Mouse (Mus musculus) adrenal gland, adult 18-20 months (tissue): ENCODE results near the gene Anp32a. TPM values are rescaled to one million over a fixed set of nuclear protein-coding genes. Genes with fewer than 3 reads are reported as not detected.
A peak's percentile ranks its signal among the peaks of the same experiment; 100 is the strongest.

Experiments used
- DNase-seq, 2 experiments: peaks; one replicate each; pipeline ENCODE4 v3.0.0; 2021 to 2022; ENCODE audit warnings: low spot score in 2 of 2
- total RNA-seq, 2 experiments: library from RNA; stranded (reverse); gene quantifications; 1 replicate in 1 of 2; 2 replicates in 1 of 2; pipeline ENCODE4 v1.2.3; 2021

The Anp32a gene
- total RNA-seq, 2 experiments from 2014 or later = 275 to 337 TPM

DNA sequence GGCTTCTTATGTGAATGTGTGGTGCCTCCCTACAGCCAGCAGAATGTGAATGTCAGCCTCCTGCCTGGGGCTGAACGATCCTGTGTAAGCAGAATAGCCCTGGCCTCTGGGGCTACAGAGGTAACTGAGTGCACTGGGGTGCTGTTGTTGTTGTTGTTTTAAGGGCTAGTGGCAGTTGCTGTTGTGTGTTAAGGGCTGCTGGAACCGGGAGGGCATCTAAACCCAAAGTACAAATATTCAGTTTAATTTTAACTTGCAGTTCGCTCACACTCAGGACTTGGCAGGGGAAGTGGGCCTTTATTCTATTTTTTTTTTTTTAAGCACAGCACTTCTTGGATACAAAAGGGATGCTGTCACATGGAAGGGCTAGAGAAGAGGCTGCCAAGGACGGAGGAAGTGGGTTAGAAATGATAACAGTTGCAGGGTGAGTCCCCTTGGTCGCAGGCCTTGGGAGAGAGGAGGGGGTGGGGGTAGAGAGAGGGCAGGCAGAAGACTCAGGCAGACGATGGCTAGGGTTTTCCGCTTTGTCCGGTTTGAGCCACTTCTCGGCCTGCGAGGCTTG lies 26.5 kb downstream of the Anp32a start:
- DNase-seq = no peak

DNA sequence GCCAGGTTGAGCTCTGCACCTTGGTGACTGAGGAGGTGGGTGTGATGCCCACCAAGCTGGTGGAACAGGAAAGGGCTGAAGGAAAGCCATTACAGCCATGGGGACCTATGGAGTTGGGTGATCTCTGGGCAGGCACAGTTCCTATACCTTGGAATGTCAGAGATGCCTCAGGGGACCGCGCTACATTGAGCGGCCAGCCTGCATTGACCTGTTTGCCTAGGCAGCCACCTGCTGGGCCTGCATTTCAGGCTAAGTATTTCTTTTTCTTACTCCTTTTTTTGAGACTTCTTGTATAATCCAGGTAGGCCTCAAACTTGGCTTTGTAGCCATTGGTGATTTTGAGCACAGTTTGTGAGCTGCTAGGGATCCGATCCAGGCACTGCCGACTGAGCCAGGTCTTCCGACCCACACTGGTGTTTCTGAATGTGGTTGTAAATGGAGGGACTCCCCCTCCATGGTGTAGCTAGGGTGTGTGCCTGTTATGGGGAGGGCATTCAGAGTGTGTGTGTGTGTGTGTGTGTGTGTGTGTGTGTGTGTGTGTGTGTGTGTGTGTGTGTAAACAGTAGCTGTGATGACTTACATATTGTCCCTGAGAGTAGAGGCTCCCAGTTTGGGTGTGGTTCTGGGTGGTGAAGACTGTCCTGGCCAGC lies 27.3 kb downstream of the Anp32a start:
- no peak for DNase-seq

DNA sequence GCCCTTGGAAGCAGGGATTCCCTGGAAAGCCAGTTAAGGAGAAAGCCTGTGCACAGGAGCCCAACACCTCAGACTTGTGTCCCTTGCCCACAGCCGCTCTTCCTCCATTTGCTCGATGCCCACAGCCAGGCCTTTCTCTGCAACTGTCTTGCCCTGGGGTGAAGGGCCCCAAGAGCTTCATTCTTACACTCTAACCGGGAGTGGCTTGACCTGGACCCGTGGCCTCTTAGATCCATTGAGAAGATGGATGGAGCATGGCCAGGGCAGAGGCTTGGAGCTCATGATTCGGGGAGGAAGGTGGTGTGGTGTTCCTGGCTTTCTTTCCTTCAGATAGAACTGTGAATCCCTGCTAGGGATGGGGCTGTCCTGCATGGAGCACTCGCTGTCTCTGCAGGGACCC lies 28.1 kb downstream of the Anp32a start:
- no peak for DNase-seq

DNA sequence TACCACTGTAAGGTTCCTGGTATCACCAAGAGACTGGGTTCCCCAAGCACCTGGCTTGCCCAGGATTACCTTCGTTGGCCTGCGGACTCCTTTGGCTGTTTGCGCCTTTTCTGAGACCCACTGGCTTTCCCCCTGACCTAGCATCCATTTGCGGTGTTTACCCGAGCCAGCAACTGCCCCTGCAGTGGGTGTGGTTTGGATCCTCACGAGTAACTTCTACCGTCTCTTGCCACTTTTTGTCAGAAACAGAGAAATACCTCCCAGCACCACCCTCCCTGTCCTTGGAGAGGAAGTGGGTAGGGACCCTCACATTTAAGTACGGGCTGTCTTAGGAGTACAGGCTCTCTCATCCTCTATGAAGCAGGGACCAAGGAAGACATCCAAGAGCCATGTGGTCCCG lies 29.1 kb downstream of the Anp32a start:
- no peak for DNase-seq

DNA sequence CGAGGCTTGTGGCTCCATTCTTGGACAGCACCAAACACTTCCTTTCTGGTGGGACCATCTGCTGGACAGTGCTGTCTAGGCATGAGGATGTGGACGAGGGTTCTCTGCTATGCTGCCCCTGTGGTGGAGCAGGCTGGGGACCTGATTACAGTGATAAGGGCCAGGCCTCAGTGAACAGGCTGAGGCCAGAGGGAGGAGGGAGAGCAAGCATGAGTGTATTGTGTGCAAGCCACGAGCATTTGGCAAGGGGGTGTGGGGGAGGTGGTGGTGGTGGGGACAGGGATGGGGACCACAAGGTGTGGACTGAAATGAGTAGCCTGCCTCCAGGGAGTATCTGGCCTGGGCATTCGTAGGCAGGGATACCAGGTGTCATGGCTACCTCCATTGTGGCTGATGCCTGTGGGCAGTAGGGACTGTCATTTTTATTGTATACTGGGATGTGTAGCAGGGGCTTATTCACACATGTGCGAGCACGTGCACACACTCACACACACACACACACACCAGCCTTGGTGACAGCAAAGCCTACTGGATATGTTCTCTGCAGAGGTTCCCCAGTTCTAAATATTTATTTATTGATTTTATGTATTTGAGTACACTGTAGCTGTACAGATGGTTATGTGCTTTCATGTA lies 29.7 kb downstream of the Anp32a start:
- DNase-seq = no peak

DNA sequence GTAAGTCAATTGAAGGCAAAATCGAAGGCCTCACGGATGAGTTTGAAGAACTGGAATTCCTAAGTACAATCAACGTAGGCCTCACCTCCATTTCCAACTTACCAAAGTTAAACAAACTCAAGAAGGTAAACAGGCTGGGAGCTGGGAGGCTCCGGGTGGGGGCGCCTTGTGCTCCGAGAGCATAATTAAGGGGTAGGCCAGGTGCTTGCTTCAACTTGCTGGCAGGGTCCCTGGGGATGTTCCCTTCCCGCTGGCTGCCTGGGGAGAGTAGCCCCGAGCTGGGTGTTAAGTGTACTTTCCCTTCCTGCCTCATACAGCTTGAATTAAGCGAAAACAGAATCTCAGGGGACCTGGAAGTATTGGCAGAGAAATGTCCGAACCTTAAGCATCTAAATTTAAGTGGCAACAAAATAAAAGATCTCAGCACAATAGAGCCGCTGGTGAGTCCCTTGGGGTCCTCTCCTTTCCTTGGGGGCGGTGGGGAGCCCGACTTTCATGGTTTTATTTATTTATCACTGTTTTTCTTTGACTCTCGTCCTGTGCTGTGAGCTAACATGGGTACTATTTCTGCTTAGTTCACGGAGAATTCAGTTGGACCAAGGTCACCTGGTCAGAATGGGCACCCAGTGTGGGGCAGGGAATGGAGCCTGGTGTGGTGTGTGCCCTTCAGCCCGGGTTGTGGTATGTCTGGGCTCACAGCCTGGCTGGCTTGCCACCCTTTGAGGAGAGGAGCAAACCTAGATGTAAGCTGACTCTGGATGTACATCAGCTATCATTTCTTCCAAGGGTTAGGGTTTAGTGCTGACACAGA lies 30.9 kb downstream of the Anp32a start:
- DNase-seq = no peak

DNA sequence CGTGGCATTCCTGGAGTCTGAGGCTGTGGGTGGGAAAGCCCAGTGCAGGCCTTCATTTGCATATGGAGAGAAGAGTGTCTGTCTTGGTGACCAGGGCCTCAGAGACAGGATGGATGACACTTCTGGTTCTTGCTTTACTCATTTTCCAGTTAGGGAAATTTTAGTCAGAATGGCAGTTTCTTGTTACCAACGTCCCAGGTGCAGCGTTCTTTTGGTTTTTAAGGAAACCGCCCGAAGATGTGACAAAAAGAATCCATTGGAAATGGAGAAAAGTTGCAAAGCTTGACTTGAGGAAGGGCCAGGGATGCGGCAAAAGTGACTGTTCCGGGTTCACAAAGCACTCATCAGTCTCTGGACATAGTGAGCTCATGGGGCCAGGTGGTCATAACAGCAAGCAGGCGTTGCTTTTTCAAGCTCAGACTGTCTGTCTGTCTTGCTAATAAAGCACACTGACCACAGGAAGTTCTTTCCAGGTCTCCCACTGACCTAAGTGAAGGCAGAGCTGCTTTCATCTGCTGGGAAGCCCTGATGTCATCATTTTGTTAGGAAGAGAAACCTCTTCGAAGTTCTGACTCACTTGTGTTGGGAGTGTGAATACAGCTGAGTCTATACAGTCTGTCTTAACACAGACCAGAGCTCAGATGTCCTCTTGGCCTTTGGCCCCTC lies 31.6 kb downstream of the Anp32a start:
- no peak for DNase-seq

DNA sequence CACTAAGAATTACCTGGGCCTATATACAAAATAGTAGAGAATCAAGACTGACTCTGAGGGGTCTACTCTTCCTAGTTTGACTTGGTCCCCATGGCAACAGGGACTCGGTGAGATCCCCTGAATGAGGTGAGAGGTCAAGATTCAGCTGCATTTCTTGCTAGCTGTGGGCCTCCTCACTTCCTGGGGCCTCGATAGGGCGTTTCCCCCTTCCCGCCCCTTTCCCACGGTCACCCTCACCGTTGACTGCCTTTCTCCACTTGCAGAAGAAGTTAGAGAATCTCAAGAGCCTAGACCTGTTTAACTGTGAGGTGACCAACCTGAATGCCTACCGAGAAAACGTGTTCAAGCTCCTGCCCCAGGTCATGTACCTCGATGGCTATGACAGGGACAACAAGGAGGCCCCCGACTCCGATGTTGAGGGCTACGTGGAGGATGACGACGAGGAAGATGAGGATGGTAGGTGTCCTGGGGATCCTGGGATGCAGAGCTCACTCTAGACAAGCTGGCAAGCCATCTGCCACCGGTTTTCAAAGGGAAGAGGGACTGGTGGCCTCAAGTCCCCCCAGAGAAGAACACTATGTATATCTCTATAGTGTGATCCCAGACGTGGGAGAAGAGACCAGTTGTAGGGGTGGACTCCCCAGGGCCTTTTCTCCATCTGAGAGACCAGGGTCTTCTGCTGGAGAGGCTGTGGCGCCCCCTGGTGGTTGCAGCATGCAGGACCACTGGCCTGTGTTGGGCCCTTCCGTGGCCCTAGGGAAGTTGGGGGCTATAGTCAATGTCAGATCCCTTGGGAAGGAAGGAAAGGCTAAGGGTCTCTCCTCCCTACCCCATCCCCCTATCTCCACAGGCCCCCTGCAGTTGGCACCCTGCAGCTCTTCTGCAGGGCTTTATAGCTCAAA lies 32.4 kb downstream of the Anp32a start:
- peak; percentile 80 to 86 for DNase-seq

DNA sequence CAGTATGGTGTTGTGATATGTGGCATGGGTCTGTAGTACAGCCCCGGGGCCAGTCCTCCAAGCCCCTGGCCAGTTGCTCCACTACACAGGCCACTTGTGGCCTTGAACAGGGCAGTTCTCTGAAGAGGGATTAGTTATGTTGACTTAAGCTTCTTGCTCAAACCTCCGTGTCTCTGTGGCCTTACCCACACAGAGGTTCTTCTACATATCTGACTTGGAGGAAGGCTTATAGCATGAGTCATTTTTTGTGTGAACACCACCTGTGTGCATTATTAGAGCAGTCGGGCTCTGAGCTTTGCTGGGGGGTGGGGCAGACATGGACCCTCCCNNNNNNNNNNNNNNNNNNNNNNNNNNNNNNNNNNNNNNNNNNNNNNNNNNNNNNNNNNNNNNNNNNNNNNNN lies 33.2 kb downstream of the Anp32a start:
- no peak for DNase-seq

DNA sequence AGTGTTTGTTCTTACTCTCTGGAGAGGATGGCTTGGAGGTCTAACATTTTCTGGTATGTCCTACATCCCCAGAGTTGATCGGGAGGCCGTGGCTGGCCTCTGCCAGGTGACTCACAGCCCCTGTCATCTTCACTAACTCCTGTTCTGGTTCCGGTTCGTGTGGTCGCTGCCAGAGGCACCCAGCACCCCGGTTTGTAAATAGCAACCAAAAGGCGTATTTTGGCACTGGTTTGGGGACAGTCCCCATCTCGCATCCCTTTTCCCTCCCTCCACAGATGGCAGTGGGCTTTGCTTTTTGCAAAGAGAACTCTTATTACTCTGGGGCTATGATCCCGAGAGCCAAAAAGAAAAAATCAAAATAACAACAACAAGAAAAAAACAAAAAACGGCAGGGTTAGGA lies 36.8 kb downstream of the Anp32a start:
- no peak for DNase-seq

DNA sequence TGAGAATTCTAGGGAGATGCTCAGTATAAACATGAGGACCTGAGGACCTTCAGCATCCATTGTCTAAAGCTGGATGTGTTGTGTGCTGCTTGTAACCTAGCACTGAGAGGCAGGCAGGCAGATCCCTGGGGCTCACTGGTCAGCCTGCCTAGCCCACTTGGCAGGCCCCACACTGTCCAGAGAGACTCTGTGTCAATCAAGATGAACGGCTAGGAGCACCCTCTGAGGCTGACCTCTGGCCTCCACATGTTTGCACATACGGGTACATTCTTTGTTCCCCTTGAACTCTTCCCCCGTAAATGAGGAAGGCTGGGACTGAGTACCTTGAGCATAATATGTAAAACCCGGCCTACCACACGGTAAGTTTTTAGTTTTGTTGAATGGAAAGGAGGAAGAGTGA lies 39.3 kb downstream of the Anp32a start:
- no peak for DNase-seq

DNA sequence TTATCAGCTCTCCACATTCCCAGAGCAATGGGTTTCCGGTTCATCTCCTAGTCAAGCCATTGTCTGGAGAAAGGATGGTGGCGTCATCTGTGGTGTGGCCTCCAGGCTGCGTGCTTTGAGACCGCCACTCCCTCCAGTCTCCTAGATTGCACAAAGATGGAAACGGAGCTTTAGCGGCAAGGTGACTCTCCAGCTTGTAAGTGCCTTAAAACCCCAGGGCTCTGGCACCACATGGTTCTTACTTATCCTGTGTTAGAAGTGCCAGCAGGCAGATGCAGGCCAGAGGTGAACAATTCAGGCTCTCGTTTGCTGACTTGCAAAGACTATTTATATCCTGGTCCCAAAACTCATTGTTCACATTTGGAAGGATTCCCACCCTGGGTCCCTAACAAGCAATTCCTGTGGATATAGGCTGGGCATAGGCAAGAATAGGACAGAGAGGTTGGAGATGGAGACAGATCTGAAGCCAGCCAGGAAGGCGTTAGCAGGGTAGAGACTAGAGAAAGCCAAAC lies 40.4 kb downstream of the Anp32a start:
- DNase-seq = no peak

DNA sequence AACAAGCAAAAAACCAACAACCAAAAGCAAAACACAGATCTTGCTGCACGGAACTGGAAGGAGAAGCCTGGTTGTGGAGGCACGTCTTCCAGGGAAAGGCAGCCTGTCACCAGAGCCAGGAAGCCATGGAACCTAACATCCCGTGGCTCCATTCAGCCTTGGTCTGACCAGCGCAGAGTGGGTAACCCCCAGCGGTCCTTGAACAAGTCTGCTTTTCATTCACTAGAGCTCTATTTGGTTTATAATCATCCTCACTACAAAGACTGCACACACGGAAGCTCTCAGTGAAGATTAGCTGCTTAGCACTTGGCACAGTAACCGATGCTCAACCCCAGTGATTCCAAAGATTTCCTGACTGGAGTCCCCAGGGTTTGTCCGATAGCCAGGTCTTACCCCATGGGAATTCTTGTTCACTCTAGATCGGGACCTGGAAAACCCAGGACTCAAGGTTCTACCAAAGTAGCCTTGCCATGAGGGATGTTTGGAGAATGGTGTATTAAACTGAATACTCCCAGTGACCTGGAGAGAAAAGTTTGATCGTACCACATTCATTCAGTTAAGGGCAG lies 41.5 kb downstream of the Anp32a start:
- DNase-seq = no peak

DNA sequence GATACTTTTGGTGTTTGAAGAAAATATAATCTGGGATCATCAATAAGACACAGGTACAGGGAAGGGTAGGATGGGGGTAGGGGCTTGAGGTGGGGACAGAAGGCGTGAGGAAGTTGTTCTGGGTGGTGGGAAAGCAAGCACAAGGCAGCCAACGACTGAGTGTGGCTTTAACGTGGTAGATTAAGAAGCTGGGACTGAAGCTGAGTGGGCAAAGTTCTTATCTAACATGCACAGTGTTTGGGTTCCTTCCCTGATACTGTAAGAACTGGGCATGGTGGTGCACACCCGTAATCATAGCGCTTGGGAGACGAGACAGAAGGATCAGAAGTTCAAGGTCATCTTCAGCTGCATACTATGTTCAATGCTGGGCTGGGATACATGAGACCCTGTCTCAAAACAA lies 44.0 kb downstream of the Anp32a start:
- no peak for DNase-seq

DNA sequence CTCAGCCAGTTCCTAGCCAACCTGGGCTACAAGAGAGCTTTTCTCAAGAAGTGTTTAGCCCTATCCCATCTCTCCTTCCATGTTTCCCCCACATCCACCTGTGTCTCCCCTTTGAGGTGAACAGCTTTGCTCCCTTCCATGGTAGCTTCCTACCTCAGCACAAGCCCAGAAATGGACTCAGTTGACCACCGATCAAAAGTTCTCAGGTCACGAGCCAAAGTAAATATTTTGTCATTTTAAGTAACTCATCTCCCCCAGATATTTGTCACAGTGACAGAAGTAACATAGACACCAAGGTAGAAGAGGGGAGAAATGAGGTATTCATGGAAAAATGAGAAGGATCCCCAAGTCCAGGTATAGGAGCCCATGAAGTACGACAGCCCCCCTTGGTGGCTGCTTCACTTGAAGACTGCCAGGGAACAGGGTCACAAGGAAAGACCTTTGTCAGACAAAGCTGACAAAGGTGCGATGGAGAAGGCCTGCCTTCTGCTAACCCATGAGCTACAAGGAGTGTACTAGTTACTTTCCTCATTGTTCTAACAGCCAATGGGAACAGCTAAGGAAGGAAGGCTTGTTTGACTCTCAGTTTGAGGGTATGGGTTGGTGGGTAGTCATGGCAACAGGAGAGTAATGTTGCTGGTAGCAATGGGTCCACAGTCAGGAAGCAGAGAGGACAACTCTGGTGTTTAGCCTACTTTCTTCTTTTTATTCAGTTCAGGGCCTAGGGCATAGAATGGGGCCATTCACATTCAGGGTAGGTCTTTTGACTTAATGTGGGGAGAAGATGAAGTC lies 44.8 kb downstream of the Anp32a start:
- DNase-seq = no peak

DNA sequence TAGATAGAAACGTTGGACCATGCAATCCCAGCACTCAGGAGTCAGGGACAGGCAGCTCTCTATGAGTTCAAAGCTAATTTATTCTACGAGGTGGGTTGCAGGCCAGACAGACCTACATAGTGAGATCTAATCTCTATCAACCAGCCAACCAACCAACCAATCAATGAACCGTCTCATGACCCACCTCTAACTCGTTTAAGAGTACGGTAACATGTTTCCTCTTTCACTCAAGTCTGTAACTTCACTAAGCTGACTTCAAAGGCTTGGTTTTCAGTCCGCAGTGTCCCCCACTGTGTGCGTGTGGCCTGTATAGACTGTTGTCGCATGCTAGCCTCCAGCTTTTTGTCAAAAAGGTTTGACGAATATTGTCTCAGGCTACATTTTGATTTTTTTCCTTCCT lies 48.6 kb downstream of the Anp32a start:
- no peak for DNase-seq

DNA sequence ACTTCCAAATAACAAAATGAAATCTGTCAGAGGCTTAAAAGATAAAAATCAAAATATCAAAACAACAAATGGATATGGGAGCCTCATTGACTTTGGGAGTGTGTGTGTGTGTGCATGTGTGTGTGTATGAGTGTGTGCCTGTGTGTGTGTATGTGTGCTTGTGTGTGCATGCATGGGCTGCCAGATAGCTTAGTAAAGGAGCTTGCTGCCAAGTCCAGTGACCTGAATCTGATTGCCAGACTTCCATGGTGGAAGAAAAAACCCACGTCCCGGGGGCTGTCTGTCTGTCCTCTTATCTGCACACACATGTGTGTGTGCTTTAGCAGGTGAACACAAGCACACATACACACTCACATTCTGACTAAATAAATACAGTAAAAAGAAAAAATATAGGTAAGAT lies 52.4 kb downstream of the Anp32a start:
- no peak for DNase-seq

DNA sequence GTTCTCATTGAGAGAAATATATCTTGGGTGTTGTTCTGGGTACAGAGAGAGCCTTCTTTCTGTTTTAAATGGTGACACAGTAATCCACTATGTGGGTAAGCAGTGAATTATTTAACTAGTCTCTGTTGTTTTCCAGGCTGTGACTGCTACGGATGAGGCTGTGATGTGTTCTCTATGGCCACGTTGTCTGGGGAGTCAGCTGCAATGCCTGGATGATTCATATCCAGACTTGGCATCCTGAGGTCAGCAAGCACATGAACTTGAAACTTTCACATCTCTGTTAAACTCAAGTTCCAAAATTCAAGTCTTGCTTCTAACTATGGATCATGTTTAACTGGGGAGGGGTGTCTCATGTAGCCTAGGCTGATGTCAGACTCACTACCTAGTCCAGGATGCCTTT lies 53.1 kb downstream of the Anp32a start:
- DNase-seq = no peak

DNA sequence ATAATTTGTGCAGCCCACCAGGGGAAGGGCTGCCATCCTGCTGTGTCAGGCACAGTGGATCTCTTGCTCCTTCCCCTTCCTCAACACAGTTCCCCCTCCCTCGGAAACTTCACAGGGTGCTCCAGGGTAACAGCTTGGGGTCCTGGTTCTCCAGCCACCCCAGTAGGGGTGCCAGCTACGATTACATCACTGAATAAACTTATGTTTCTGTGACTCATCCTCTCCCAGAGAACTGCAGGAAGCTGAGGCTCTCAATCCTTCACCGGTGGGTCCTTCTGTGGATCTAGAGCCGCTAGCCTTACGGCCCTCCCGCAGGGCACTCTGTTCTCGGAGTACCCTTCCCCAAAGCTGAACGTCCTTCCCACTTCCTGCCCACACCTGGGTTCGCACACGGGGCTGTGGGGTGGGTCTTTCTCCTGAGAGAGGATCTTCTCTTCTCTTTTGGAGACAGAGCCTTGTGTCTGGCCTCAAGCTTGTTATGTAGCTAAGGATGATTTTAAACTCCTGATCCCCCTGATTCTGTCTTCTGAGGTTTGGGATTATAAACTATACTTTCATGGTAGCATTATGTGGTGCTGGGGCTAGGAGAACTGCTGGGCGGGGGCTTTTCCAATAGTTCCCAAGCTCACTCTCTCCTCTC lies 59.6 kb downstream of the Anp32a start:
- no peak for DNase-seq
